Mouse (Mus musculus) cerebellum, adult 8-10 months (tissue): ENCODE results near the gene Ankrd11.

Experiments used
- DNase-seq: peaks from one replicate; pipeline ENCODE4 v3.0.0; 2022

Gene Ankrd11

GRCm38 (mm10) chr8:122960323-122960722 is 81.8 kb downstream of the Ankrd11 start:
- no peak for DNase-seq

- DNase-seq = no peak
These were observed 86.1 kb downstream of the Ankrd11 start for GRCm38 (mm10) chr8:122955997-122956396.

- DNase-seq = no peak
These were observed 86.9 kb downstream of the Ankrd11 start for GRCm38 (mm10) chr8:122955195-122955594.

- no peak for DNase-seq
These were observed 87.8 kb downstream of the Ankrd11 start for GRCm38 (mm10) chr8:122954090-122954799.

GRCm38 (mm10) chr8:122953028-122953427 is 89.0 kb downstream of the Ankrd11 start:
- no peak for DNase-seq

- no peak for DNase-seq
These were observed 90.6 kb downstream of the Ankrd11 start for GRCm38 (mm10) chr8:122951456-122951855.

- no peak for DNase-seq
These were observed 92.4 kb downstream of the Ankrd11 start for GRCm38 (mm10) chr8:122949701-122950100.

- DNase-seq = no peak
These were observed 96.3 kb downstream of the Ankrd11 start for GRCm38 (mm10) chr8:122945775-122946174.

- no peak for DNase-seq
These were observed 99.0 kb downstream of the Ankrd11 start for GRCm38 (mm10) chr8:122942803-122943713.

- DNase-seq = no peak
These were observed 103.5 kb downstream of the Ankrd11 start for GRCm38 (mm10) chr8:122938591-122938990.

- no peak for DNase-seq
These were observed 103.9 kb downstream of the Ankrd11 start for GRCm38 (mm10) chr8:122938170-122938569.

GRCm38 (mm10) chr8:122937545-122938053 is 104.5 kb downstream of the Ankrd11 start:
- DNase-seq = no peak

- DNase-seq = no peak
These were observed 106.2 kb downstream of the Ankrd11 start for GRCm38 (mm10) chr8:122935912-122936311.

GRCm38 (mm10) chr8:122935118-122935517 is 107.0 kb downstream of the Ankrd11 start:
- DNase-seq = no peak

GRCm38 (mm10) chr8:122933973-122934372 is 108.1 kb downstream of the Ankrd11 start:
- DNase-seq = no peak

- no peak for DNase-seq
These were observed 109.5 kb downstream of the Ankrd11 start for GRCm38 (mm10) chr8:122932561-122932959.

- no peak for DNase-seq
These were observed 110.1 kb downstream of the Ankrd11 start for GRCm38 (mm10) chr8:122931834-122932560.

- DNase-seq = no peak
These were observed 113.3 kb downstream of the Ankrd11 start for GRCm38 (mm10) chr8:122928631-122929224.

GRCm38 (mm10) chr8:122927841-122928240 is 114.2 kb downstream of the Ankrd11 start:
- DNase-seq = no peak

GRCm38 (mm10) chr8:122926782-122927181 is 115.3 kb downstream of the Ankrd11 start:
- no peak for DNase-seq

- DNase-seq = no peak
These were observed 115.9 kb downstream of the Ankrd11 start for GRCm38 (mm10) chr8:122925939-122926722.

- DNase-seq = no peak
These were observed 118.0 kb downstream of the Ankrd11 start for GRCm38 (mm10) chr8:122924091-122924490.
